Mouse (Mus musculus): ENCODE results near the gene Ppp1r14c.

Ppp1r14c gene

GRCm38 (mm10) chr10:3366036-3366869 is at the start of gene Ppp1r14c:
Gene Ppp1r14c (plus strand): TSS chr10:3366057.
- DNase-seq: peak in 1 of 2 experiments; percentile 7

- DNase-seq: no peak
Measured at GRCm38 (mm10) chr10:3321406-3321805, 44.5 kb upstream of the Ppp1r14c start.

GRCm38 (mm10) chr10:3325447-3325846 is 40.4 kb upstream of the Ppp1r14c start:
- peak; percentile 9 to 41 for DNase-seq

DNA sequence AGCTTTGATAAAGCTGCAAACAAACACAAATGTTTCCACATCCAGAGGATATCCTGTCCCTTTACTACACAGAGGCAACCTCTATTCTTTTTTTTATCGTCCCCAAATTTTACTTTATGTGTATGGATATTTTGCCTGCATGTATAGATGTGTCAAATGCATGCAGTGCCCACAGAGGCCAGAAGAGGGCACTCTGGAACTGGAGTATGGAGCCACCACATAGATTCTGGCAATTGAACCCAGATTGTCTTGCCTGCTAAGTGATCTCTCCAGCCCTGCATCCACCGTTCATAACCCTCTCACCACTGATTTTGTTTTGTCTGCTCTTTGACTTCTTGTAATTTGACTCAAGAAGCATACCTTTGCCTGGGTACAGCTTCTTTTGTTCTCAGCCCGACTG is 33.0 kb upstream of the Ppp1r14c start:
- peak; percentile 32 to 77 for DNase-seq

- peak in 1 of 2 experiments; percentile 9 for DNase-seq
Measured at GRCm38 (mm10) chr10:3334570-3334969, 31.3 kb upstream of the Ppp1r14c start.

DNA sequence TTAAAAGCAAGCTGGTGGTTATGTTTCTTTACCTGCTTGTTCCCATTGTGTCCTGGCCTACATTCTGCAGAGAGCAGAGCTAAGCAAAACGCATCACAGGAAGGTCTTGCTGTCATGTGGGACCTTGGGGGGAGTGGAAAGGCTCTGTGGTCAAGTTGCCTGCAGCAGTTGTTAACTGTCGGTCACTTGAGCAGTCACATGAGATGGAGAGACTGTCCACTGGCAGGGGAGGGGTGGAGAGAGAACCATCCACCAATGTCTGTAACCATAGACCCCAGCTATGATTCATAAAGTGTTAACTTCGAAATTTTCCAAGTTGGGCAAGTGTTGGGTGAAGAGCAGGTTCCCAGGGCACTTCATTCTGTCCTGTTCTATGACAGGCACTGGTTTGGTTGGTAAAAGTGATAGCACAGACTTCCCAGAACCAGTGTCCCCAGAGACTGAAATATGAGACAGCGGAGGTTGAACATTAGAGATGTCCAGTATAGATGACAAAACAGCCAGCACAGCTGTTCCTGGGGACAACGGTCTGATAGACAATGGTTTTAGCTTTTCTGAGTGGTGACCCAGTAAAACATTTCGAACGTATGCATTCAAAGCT is 29.0 kb upstream of the Ppp1r14c start:
- no peak for DNase-seq

DNA sequence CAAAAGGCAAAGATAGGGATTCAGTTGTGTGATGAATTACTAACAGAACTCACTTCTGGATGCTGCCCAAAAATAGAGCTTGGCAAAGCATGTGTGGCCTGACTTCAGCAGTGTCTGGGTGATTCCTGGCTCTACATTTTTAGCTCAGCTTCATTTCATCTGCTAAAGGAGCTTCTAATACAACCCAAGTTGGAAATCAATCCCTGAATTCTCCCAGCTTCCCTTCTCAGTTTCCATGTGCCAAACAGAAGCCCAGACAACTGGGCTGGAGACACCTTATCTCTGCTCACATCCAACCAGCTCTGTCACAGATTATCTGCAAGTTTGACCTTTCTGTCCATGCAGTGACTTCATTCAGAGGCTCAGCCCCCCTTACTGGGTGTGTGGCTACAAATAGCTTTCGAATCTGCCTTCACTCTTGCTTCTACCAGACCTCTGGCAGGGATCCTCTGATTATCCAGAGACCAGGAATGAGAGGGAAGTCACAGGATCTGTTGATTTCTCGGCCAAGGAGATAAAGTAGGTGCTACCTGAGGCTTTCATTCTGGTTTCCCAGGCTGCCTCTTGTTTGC is 28.4 kb upstream of the Ppp1r14c start:
- DNase-seq: no peak

- DNase-seq: no peak
Measured at GRCm38 (mm10) chr10:3345706-3346105, 20.2 kb upstream of the Ppp1r14c start.

- no peak for DNase-seq
Measured at GRCm38 (mm10) chr10:3359531-3359930, 6.3 kb upstream of the Ppp1r14c start.

GRCm38 (mm10) chr10:3365671-3366035 is 204 bp upstream of the Ppp1r14c start:
- no peak for DNase-seq

GRCm38 (mm10) chr10:3366870-3367431 is 1.1 kb downstream of the Ppp1r14c start:
- no peak for DNase-seq

GRCm38 (mm10) chr10:3367440-3367839 is 1.6 kb downstream of the Ppp1r14c start:
- DNase-seq: no peak

GRCm38 (mm10) chr10:3383176-3383575 is 17.3 kb downstream of the Ppp1r14c start:
- no peak for DNase-seq

DNA sequence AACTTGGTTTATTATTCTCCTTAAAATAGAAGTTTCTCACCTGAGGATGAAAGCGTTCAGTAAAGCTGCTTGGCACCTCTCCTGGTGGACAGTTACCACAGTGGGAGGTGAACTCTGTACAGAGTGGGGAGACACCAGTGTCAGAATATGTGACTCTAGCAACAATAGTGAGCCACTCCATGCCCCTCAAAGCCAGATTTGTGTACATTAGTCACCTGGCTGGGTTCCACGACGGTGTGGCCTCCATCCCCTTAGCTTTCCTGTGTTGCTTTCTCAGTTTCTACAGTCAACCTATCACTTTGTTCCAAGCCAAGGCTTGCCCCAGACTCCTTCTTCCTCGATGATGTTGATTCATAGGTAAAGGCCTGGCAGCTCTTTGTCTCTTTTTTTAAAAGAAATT is 26.4 kb downstream of the Ppp1r14c start:
- no peak for DNase-seq

- no peak for DNase-seq
Measured at GRCm38 (mm10) chr10:3393548-3393947, 27.7 kb downstream of the Ppp1r14c start.

DNA sequence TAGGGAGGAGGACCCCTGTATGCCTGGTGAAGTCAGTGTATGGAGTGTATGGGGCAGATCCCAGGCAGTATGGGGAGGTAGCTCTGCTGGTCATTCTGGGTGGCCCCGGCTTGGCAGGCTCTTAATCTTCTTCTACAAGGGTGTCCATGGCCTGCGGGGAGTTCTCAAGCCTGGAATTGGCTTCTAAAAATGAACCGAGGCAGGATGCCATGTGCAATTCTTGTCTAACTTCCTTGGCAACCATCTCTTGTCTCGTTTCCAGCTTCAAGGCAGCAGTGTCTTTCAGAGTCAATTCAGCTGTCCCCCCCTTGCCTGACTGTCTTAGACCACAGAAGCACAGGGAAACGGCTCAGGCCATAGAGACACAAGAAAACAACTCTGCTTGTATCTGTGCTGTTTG is 28.3 kb downstream of the Ppp1r14c start:
- DNase-seq: no peak

- DNase-seq: no peak
Measured at GRCm38 (mm10) chr10:3394671-3395288, 28.9 kb downstream of the Ppp1r14c start.

DNA sequence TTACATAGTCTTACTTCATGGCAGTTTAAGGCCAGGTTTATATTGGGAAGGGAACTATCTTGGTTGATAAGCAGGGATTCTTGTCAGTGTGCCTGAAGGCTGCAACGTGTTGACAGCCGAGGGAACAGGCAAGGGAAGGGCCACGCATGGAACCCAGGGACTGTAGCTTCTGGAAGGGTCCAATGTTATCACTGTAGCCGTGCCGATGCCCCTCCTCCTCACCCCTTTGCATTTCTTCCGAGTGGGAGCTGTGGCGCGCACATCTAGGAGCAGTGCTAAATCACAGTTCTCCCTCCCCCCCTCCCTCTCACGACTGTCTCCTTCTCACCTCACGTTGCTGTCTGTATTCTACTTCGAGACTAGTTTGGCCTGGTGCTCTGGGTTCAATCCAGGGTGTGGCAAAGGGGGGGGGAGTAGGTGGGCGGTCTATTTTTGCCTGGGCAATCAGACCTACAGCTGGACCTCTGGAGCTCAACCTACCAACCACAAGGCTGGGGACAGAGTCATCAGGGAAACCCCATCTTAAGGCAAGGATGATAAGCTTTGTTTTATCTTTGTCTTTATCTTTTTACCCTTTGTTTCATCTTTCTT is 29.6 kb downstream of the Ppp1r14c start:
- no peak for DNase-seq

GRCm38 (mm10) chr10:3396008-3396795 is 30.3 kb downstream of the Ppp1r14c start:
- DNase-seq: no peak

DNA sequence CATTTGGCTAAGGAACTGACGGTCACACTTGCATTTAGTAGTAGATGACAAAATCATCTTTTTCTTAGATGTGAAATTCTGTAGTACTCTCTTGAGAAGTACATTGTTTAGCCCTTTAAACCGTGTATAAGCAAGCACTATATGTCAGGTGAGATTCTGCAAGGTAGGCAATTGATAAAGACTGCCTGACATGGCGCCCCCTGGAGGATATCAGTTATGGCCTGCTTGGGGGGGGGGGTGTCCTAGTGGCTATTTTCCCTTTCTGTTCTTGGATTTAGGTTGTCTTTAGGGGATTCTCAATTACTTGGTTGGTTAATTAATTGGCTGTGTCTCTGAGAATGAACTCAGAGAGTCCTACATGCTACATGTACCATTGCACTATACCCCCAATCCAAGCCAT is 31.5 kb downstream of the Ppp1r14c start:
- DNase-seq: no peak

DNA sequence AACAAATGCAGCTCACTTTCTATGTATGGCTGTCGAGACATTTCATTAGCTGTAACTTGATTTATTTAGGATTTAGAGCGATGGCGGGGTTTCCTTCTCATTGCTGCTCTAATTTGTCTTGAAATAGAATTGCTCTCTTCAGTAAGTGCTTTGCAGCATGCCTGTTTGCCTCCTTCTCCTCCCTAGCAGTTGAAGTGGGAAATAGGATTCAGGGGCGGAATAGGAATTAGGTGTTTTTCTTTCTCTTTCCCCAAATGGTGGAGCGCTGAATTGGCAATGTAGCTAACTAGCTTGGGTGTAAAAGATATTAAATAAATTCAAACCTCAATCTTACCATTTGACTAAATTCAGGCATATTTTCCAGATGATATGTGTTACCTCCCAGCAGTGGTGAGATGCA is 32.2 kb downstream of the Ppp1r14c start:
- no peak for DNase-seq

- DNase-seq: no peak
Measured at GRCm38 (mm10) chr10:3402284-3402683, 36.4 kb downstream of the Ppp1r14c start.
